Mouse (Mus musculus) liver, embryonic 14.5 days (tissue): ENCODE data around the gene Klhl8. TPM values are rescaled to one million over a fixed set of nuclear protein-coding genes. Genes with fewer than 3 reads are reported as not detected.

Source experiments
- ATAC-seq: fragments of 200-750 bp; cut with Nextera tagmentation; 2 replicates; pipeline ENCODE4 v1.8.0; 2017; ENCODE audit warnings: moderate number of reproducible peaks, mild to moderate bottlenecking, moderate library complexity; ENCODE audit not compliant: insufficient read depth
- DNase-seq, 3 experiments: peaks; one replicate each; pipeline ENCODE4 v3.0.0-alpha.2; 2012 to 2013; ENCODE audit warnings: low read depth in 3 of 3, low spot score in 3 of 3
- H3K27ac ChIP-seq: fragments of 300-500 bp; sonication (generic); 2 replicates; pipeline ENCODE4 v1.5.1; 2014; ENCODE audit warnings: moderate library complexity, mild to moderate bottlenecking, control low read depth, inconsistent platforms
- H3K27me3 ChIP-seq: fragments of 300-500 bp; sonication (generic); 2 replicates; pipeline ENCODE4 v1.6.1; 2014; ENCODE audit warnings: mild to moderate bottlenecking, low read length, moderate library complexity; ENCODE audit not compliant: control insufficient read depth, insufficient read depth
- H3K36me3 ChIP-seq: fragments of 300-500 bp; sonication (generic); replicated peaks from 2 replicates; pipeline ENCODE4 v1.6.1; 2014; ENCODE audit warnings: low read depth; ENCODE audit not compliant: control insufficient read depth, insufficient read depth
- H3K4me1 ChIP-seq, 2 experiments: fragments of 200-500 bp in 1 of 2; fragments of 300-500 bp in 1 of 2; sonication (generic) in 1 of 2; replicated peaks; 2 replicates each; pipeline ENCODE4 v1.6.1; 2012 to 2014; ENCODE audit warnings: antibody characterized with exemption in 1 of 2, inconsistent platforms in 1 of 2, low read length in 1 of 2; ENCODE audit not compliant: control insufficient read depth in 2 of 2, insufficient read depth in 2 of 2
- H3K4me2 ChIP-seq: fragments of 300-500 bp; sonication (generic); 2 replicates; pipeline ENCODE4 v1.6.1; 2014; ENCODE audit warnings: low read depth, mild to moderate bottlenecking, control low read depth, moderate library complexity
- H3K4me3 ChIP-seq, 2 experiments: fragments of 200-500 bp in 1 of 2; fragments of 300-500 bp in 1 of 2; sonication (generic) in 1 of 2; 2 replicates each; pipeline ENCODE4 v1.5.1; 2012 to 2014; ENCODE audit warnings: low read depth in 2 of 2, low read length in 2 of 2, mild to moderate bottlenecking in 2 of 2, control low read depth in 1 of 2, inconsistent platforms in 1 of 2, moderate library complexity in 1 of 2; ENCODE audit not compliant: insufficient read depth in 1 of 2
- H3K9ac ChIP-seq: fragments of 300-500 bp; sonication (generic); replicated peaks from 2 replicates; pipeline ENCODE4 v1.6.1; 2014; ENCODE audit warnings: mild to moderate bottlenecking, control low read depth, moderate library complexity
- H3K9me3 ChIP-seq: fragments of 300-500 bp; sonication (generic); 2 replicates; pipeline ENCODE4 v1.6.1; 2016; ENCODE audit warnings: low read length, mixed read lengths; ENCODE audit not compliant: control insufficient read depth
- CTCF ChIP-seq: IDR thresholded peaks from 2 replicates; pipeline ENCODE4 v1.5.1; 2016; ENCODE audit warnings: antibody characterized with exemption, low read depth, control low read depth
- EP300 ChIP-seq: IDR thresholded peaks from 2 replicates; pipeline ENCODE4 v1.6.1; 2016; ENCODE audit warnings: antibody characterized with exemption, low read depth
- WGBS: fragments of 180-500 bp; shearing (Covaris S2); extraction: QIAGEN DNeasy Blood & Tissue Kit; methylation state at CpG from one replicate; pipeline ENCODE4 v1.1.7; 2014; ENCODE audit not compliant: insufficient replicate concordance; 5-methylcytosine and 5-hydroxymethylcytosine counted together
- polyA plus RNA-seq, 2 experiments: library from polyadenylated mRNA; depleted of rRNA in 1 of 2; stranded (reverse) in 1 of 2; unstranded in 1 of 2; fragments of >200 nt; fragmentation: Nextera tagmentation in 1 of 2; extraction: Ambion mirVana in 1 of 2; gene quantifications; 2 replicates each; pipeline versions ENCODE4 v1.2.1 to v1.2.3; 2012 to 2014

Gene Klhl8
- polyA plus RNA-seq, 2 experiments = 0.98 to 0.99 TPM

DNA sequence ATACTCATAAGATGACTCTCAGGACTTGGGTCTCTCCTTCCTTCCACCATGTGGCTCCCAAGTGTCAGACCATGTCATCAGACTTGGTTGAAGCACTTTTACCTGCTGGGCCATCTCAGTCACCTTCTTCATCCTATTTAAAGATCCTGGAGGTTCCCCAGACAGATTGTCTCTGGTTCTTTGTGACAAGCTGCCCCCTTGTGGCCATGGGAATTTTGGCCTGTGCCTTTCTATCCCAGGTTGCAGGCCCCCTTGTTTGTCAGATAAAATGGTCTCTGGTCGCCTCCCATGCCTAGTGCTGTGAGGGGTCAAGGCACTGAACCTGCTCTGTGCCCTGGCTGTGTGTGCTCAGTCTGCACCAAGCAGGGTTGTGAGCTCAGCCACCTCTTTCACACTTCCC is 67.1 kb downstream of the Klhl8 start:
- H3K36me3 ChIP-seq = peaks cover 98% of the 10 kb centered on the region
- 31% methylated on average over 1 of the region's 1 CpGs for WGBS
- H3K4me1 ChIP-seq = no peaks in the 10 kb centered on the region
- H3K4me3 ChIP-seq = no peak overlapping the region
- no peak for TF ChIP-seq EP300
- peak; percentile 69 for TF ChIP-seq CTCF
- ATAC-seq (no peak), DNase-seq (peak in 2 of 3 experiments; percentile 9 to 19)
- H3K4me2 ChIP-seq = no peak overlapping the region
- no peak overlapping the region for H3K9ac ChIP-seq
- no peak overlapping the region for H3K27ac ChIP-seq
- H3K9me3 ChIP-seq = no peaks in the 10 kb centered on the region
- no peaks in the 10 kb centered on the region for H3K27me3 ChIP-seq

DNA sequence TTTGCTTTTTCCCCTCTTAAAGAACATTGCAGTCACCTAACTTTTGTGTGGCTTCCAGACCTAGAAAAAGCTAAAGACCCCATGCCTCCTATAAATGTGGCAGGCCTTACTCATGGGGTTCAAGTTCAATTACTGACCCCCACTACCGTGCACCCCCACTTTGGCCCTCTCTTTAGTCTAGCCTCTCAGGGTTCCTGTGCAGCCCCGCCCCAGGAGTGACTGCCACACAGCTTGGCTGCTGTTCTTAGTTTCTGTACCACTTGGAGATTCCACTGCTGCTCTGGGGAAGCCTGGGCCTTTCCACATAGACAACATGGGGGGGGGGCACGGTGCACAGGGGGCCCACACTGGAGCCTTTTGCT is 71.8 kb downstream of the Klhl8 start:
- H3K9ac ChIP-seq = no peak overlapping the region
- H3K9me3 ChIP-seq = no peaks in the 10 kb centered on the region
- WGBS = 81% methylated on average over 3 of the region's 3 CpGs
- no peak for TF ChIP-seq EP300
- TF ChIP-seq CTCF = no peak
- H3K4me2 ChIP-seq = no peak overlapping the region
- H3K4me3 ChIP-seq = no peak overlapping the region
- H3K4me1 ChIP-seq = no peaks in the 10 kb centered on the region
- H3K27me3 ChIP-seq = no peaks in the 10 kb centered on the region
- H3K36me3 ChIP-seq = peaks cover 87% of the 10 kb centered on the region
- ATAC-seq = no peak
- no peak for DNase-seq
- no peak overlapping the region for H3K27ac ChIP-seq

DNA sequence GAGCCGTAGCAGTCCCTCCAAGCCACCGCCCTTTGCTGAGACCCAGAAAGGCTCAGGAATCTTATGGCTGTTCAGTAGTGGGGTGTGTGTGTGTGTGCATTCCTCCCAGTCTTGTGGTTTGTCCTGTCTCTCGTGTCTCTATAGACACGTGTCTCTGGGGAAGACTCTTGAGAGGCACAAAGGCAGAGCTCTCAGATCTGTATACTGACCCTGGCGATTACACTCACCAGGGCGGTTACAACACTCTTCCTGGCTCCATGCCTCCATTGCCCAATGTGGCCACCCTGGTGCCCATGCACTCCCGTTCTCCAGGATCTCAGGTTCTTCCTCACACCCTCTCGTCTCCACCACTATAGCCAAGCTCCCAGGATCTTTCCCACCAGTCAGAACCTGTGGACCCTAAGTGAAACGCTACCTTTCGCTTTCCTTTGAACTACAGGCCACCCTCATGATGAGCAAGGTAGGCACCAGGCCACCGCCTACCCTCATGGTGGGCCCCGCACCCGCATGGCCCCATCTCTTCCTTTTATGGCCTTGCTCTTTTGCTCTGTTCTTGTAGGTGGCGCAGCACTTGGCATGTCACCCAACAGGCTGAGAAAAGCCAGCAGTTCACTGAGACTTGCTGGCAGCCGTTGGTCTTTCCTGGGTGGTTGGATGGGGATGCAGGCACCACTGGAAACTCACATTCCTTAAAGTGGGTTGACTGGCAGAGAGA is 72.4 kb downstream of the Klhl8 start:
- DNase-seq = no peak
- no peaks in the 10 kb centered on the region for H3K9me3 ChIP-seq
- no peaks in the 10 kb centered on the region for H3K27me3 ChIP-seq
- no peak overlapping the region for H3K9ac ChIP-seq
- WGBS = 84% methylated on average over 15 of the region's 15 CpGs
- H3K27ac ChIP-seq = no peak overlapping the region
- no peak overlapping the region for H3K4me2 ChIP-seq
- H3K4me3 ChIP-seq = no peak overlapping the region
- TF ChIP-seq EP300 = no peak
- no peak for TF ChIP-seq CTCF
- no peak for ATAC-seq
- H3K4me1 ChIP-seq = no peaks in the 10 kb centered on the region
- H3K36me3 ChIP-seq = peaks cover 87% of the 10 kb centered on the region

DNA sequence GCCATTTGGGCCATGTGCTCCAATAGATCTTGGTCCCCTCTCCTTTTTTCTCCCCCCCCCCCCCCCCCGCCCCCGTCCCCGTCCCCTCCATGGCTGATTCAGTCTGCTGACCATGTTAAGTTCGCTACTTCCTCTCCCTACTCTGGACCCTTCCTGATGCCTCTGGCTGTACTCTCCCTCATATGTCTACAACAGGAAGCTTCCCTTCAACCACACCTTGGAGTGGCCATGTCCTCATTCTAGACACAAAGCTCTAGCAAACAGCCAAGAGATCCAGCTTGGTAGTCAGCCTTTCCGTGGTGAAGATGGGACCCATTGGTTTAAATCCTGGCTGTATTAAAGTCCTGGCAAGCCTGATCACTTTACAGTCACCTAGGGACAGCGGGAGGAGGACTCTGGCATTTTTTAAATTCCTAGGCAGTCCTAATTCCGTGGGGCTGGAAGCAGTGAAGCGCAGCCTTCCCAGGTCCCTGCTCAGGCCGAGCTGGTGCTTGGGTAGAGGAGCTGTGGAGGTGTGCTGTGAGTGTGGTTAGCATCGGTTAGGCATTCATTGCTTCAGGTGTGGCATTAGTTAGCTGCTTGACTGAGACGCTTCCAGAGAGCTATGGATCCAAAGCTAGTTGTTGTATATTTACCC is 74.8 kb downstream of the Klhl8 start:
- H3K4me2 ChIP-seq = no peak overlapping the region
- H3K27me3 ChIP-seq = no peaks in the 10 kb centered on the region
- no peaks in the 10 kb centered on the region for H3K4me1 ChIP-seq
- DNase-seq (no peak), ATAC-seq (no peak)
- TF ChIP-seq CTCF = no peak
- TF ChIP-seq EP300 = no peak
- WGBS = 67% methylated on average over 11 of the region's 11 CpGs
- no peaks in the 10 kb centered on the region for H3K9me3 ChIP-seq
- peaks cover 87% of the 10 kb centered on the region for H3K36me3 ChIP-seq
- no peak overlapping the region for H3K4me3 ChIP-seq
- H3K27ac ChIP-seq = no peak overlapping the region
- H3K9ac ChIP-seq = no peak overlapping the region

DNA sequence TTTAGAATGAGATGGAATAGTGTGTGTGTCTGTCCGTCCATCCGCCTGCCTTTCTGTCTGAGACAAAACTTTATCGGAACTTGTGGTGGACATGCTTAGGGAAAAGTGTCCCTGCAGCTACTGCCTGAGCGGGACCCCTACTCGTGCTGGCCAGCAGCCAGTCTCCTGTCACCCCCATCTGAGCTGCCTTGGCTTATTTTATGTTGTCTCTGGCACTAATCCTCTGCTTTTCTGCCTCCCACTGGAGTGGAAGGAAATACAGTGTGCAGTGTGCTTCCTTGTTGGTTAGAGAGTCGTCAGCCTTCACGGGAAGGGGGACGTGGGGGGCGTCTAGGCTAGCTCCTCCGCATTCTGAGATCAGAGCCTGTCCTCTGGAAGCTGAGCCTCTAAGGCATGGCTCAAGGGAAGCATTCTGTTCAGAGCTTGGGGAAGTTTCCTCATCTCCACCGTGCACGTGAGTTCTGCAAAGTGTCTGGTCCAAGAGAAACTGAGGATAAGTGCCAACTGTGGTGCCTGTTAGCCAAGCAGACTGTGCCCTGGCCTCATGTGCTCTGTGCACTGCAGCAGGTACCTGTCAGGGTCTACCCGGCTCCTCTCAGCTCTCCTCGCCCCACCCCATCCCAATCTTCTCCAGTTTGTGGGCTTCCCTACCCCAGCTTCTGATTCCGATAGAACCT is 75.5 kb downstream of the Klhl8 start:
- H3K36me3 ChIP-seq = peaks cover 87% of the 10 kb centered on the region
- no peak overlapping the region for H3K4me3 ChIP-seq
- ATAC-seq = no peak
- no peak overlapping the region for H3K9ac ChIP-seq
- H3K4me1 ChIP-seq = no peaks in the 10 kb centered on the region
- no peaks in the 10 kb centered on the region for H3K27me3 ChIP-seq
- H3K27ac ChIP-seq = no peak overlapping the region
- DNase-seq = no peak
- H3K4me2 ChIP-seq = no peak overlapping the region
- WGBS = 78% methylated on average over 15 of the region's 15 CpGs
- TF ChIP-seq EP300 (no peak), CTCF (no peak)
- H3K9me3 ChIP-seq = no peaks in the 10 kb centered on the region
